Mouse (Mus musculus) heart, embryonic 16.5 days (tissue): Measurements from ENCODE around the gene Ostc. TPM values are rescaled to one million over a fixed set of nuclear protein-coding genes. Genes with fewer than 3 reads are reported as not detected.

ENCODE experiments used
- ATAC-seq: fragments of 200-750 bp; cut with Nextera tagmentation; replicated peaks from 2 replicates; pipeline ENCODE4 v1.8.0; 2017; ENCODE audit warnings: moderate number of reproducible peaks; ENCODE audit not compliant: insufficient read depth, low FRiP score; ENCODE audit errors: extremely low read depth
- H3K27ac ChIP-seq: fragments of 300-500 bp; sonication (generic); 2 replicates; pipeline ENCODE4 v1.5.1; 2014; ENCODE audit warnings: mild to moderate bottlenecking, low read length, control low read depth, moderate library complexity
- H3K27me3 ChIP-seq: fragments of 300-500 bp; sonication (generic); 2 replicates; pipeline ENCODE4 v1.6.1; 2014; ENCODE audit warnings: low read length, mixed read lengths; ENCODE audit not compliant: control insufficient read depth, insufficient read depth
- H3K36me3 ChIP-seq: fragments of 300-500 bp; sonication (generic); 2 replicates; pipeline ENCODE4 v1.6.1; 2014; ENCODE audit not compliant: control insufficient read depth, insufficient read depth
- H3K4me1 ChIP-seq: fragments of 300-500 bp; sonication (generic); 2 replicates; pipeline ENCODE4 v1.6.1; 2014; ENCODE audit warnings: low read length, mixed read lengths; ENCODE audit not compliant: control insufficient read depth, insufficient read depth
- H3K4me2 ChIP-seq: fragments of 300-500 bp; sonication (generic); 2 replicates; pipeline ENCODE4 v1.6.1; 2014; ENCODE audit warnings: low read depth, mild to moderate bottlenecking, control low read depth, low read length
- H3K4me3 ChIP-seq: fragments of 300-500 bp; sonication (generic); 2 replicates; pipeline ENCODE4 v1.5.1; 2014; ENCODE audit warnings: mild to moderate bottlenecking, control low read depth, low read length
- H3K9ac ChIP-seq: fragments of 300-500 bp; sonication (generic); 2 replicates; pipeline ENCODE4 v1.6.1; 2014; ENCODE audit warnings: low read length, control low read depth
- H3K9me3 ChIP-seq: fragments of 300-500 bp; sonication (generic); replicated peaks from 2 replicates; pipeline ENCODE4 v1.6.1; 2016; ENCODE audit warnings: low read length; ENCODE audit not compliant: control insufficient read depth
- WGBS: fragments of 180-500 bp; shearing (Covaris S2); extraction: QIAGEN DNeasy Blood & Tissue Kit; methylation state at CpG from one replicate; pipeline ENCODE4 v1.1.7; 2014; 5-methylcytosine and 5-hydroxymethylcytosine counted together
- polyA plus RNA-seq: library from polyadenylated mRNA; unstranded; fragments of >200 nt; fragmentation: Nextera tagmentation; extraction: Ambion mirVana; gene quantifications from 2 replicates; pipeline ENCODE4 v1.2.1, GENCODE M21; 2015

The Ostc gene
- polyA plus RNA-seq, 1 experiment from 2014 or later: 231 TPM

DNA sequence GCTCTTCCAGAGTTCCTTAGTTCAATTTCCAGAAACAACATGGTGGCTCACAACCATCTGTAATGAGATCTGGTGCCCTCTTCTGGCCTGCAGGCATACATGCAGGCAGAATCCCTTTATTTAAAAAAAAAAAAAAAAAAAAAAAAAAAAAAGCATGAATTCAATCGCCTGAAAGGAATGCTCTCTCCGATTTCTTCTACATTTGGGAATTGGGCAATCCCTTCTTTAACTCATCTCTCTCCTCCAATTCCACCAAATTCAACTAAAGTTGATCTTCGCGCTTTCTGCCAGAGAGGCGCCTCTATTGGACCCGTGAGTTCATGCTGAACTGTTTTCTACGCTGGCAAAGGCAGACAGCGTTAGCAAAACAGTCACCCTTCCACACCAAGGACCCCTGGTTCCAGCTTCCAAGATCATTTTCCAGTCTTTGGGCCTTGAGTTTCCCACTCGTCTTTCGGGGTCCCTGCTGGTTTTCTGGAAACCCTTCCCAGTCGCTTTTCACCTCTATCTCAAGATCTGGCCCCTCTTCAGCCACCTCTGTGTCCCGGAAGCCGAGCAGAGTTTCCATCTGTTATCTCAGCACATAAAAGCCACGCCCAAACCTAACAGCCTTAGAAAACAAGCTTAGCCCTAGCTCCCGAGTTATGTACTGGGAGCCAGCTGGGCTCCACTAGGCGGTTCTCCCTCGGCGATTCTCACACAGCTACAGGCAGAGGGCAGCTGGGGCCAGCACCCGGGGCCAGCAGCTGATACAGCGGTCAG is 18.2 kb downstream of the Ostc start:
- Histone ChIP-seq H3K9me3 (no peaks in the 10 kb centered on the region), H3K27ac (peak overlapping the region; percentile 83), H3K4me3 (peak overlapping the region; percentile 59), H3K4me1 (peaks cover 6% of the 10 kb centered on the region), H3K9ac (peak overlapping the region; percentile 72), H3K4me2 (peak overlapping the region; percentile 87), H3K27me3 (no peaks in the 10 kb centered on the region), H3K36me3 (peaks cover 11% of the 10 kb centered on the region)
- peak; percentile 79 for ATAC-seq
- WGBS: 7% methylated on average over 20 of the region's 20 CpGs

DNA sequence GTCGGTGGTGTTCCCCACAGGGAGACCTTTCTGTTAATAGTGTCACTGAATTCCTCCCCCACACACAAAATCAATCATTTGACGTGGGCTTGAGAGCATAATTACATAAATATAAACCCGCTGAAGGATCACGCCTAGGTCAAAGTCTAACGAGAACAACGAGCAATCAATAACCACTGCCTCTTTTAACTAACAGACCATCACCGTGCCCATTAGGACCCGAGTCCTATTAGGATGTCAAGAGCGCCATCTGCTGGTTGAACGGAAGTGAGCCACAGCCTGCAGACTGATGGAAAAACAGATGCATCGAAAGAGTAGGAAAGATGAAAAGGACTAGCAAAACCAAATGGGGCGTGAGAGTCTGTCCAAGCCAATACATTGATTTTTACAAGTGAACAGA is 19.6 kb downstream of the Ostc start:
- Histone ChIP-seq H3K4me2 (no peak overlapping the region), H3K4me1 (peaks cover 6% of the 10 kb centered on the region), H3K4me3 (no peak overlapping the region), H3K9me3 (no peaks in the 10 kb centered on the region), H3K36me3 (peaks cover under 1% of the 10 kb centered on the region), H3K27me3 (no peaks in the 10 kb centered on the region), H3K9ac (no peak overlapping the region), H3K27ac (no peak overlapping the region)
- ATAC-seq: no peak; the same call in 1 of the 2 replicates
- 22% methylated on average over 12 of the region's 12 CpGs for WGBS

DNA sequence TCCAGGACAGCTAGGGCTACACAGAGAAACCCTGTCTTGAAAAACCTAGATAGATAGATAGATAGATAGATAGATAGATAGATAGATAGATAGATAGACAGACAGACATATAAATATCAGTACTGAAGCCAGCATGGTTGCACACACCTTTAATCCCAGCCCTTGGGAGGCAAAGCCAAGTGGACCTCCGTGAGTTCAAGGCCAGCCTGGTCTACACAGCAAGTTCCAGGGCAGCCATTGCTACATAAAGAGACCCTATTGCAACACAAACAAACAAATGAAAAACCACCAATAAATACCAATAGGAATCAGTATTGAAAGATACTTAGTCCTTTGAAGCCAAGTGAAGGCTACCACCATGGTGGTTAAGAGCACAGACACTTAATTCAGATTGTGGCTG is 22.2 kb downstream of the Ostc start:
- no peak overlapping the region for H3K4me3 ChIP-seq
- H3K27ac ChIP-seq: no peak overlapping the region
- no peak overlapping the region for H3K4me2 ChIP-seq
- H3K9ac ChIP-seq: no peak overlapping the region
- peaks cover 6% of the 10 kb centered on the region for H3K4me1 ChIP-seq
- no peak for ATAC-seq
- no peaks in the 10 kb centered on the region for H3K9me3 ChIP-seq
- whole genome bisulfite sequencing: 88% methylated on average over 1 of the region's 1 CpGs
- no peaks in the 10 kb centered on the region for H3K36me3 ChIP-seq
- no peaks in the 10 kb centered on the region for H3K27me3 ChIP-seq

DNA sequence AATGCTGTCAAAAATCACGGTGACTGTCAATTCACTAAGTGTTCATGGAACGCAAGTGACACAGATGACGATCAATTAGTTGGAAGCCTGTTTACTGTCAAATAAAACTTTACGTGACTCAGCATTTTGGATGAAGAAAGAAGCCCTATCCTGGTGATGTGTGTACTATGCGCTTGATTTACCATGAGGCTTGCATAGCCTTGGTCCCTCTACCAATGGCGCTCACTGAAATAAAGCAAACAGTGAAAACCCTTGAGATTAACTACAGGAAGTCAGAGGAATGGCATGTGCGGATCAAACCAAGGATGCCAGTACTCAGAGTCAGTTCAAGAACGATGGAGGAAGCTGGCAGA is 24.3 kb downstream of the Ostc start:
- H3K4me1 ChIP-seq: no peaks in the 10 kb centered on the region
- H3K27me3 ChIP-seq: 0 out of 2 replicates have a peak, but pooled peaks cover 3% of the 10 kb centered on the region
- H3K4me2 ChIP-seq: no peak overlapping the region
- no peak overlapping the region for H3K9ac ChIP-seq
- WGBS: 84% methylated on average over 8 of the region's 8 CpGs
- no peaks in the 10 kb centered on the region for H3K36me3 ChIP-seq
- no peak for ATAC-seq
- H3K27ac ChIP-seq: no peak overlapping the region
- no peak overlapping the region for H3K4me3 ChIP-seq
- H3K9me3 ChIP-seq: no peaks in the 10 kb centered on the region

DNA sequence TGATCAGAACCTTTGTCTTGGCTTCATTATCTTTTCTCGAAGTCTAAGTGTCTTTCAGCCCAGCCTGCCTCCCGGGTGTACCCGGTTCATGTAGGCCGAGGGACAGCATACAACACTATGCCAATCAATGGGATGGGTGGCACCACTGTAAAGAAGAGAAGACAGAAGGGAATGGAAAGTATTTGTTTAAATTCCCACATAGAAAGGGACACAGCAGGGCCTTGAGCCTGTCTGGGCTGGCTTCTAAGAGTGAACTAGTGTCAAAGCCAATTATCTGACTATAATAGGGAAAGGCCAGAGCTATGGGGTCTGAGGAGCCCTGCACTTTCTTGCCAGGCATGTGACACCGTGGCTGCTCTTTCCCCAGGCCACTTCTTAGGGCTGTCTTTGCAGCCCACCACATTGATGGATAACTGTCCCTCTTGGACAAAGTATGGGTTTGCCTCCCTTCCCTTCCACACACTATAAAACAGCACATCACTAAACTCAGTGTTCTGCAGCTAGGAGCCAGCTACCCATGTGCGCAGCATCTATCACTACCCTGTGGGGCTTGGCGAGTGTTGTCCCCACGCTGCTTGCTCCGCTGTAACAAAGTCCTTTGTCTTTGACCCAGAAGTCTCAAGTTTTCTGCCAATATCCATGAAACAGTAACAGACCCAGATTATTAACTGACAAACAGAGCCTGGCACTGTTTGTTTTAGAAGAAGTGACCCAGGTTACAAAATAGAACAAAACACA is 24.8 kb downstream of the Ostc start:
- Histone ChIP-seq H3K27ac (no peak overlapping the region), H3K4me2 (no peak overlapping the region), H3K9ac (no peak overlapping the region), H3K4me1 (no peaks in the 10 kb centered on the region), H3K9me3 (no peaks in the 10 kb centered on the region), H3K27me3 (0 out of 2 replicates have a peak, but pooled peaks cover 3% of the 10 kb centered on the region), H3K36me3 (no peaks in the 10 kb centered on the region), H3K4me3 (no peak overlapping the region)
- ATAC-seq: no peak
- 84% methylated on average over 9 of the region's 9 CpGs for WGBS

- WGBS: 60% methylated on average over 8 of the region's 8 CpGs
- Histone ChIP-seq H3K27ac (no peak overlapping the region), H3K36me3 (no peaks in the 10 kb centered on the region), H3K4me3 (no peak overlapping the region), H3K4me2 (no peak overlapping the region), H3K4me1 (no peaks in the 10 kb centered on the region), H3K9ac (no peak overlapping the region), H3K9me3 (no peaks in the 10 kb centered on the region), H3K27me3 (0 out of 2 replicates have a peak, but pooled peaks cover 3% of the 10 kb centered on the region)
- ATAC-seq: no peak
Measured at GRCm38 (mm10) chr3:130683836-130684235, 25.4 kb downstream of the Ostc start.

DNA sequence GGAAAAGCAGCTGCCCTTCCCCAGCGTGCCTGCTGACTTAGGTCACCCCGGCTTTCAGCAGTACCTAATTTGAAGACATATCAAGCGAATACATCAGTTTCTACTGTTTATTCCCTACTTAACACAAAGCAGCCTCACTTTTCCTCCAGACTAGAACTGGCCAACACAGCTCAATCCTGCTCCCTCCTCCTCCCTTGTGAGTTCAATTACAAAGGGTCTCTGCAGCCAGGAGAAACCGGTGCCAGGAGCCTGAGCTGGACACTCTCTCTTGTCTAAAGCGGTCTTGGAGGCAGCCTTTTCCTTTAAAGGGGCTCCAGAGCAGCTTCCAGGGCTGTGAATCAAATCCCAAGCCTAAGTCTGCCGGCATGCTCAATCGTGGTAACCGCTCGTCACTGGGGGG is 27.1 kb downstream of the Ostc start:
- no peak for ATAC-seq
- WGBS: 79% methylated on average over 9 of the region's 9 CpGs
- Histone ChIP-seq H3K36me3 (no peaks in the 10 kb centered on the region), H3K27me3 (0 out of 2 replicates have a peak, but pooled peaks cover 3% of the 10 kb centered on the region), H3K4me2 (no peak overlapping the region), H3K9ac (no peak overlapping the region), H3K27ac (no peak overlapping the region), H3K9me3 (no peaks in the 10 kb centered on the region), H3K4me1 (no peaks in the 10 kb centered on the region), H3K4me3 (no peak overlapping the region)

DNA sequence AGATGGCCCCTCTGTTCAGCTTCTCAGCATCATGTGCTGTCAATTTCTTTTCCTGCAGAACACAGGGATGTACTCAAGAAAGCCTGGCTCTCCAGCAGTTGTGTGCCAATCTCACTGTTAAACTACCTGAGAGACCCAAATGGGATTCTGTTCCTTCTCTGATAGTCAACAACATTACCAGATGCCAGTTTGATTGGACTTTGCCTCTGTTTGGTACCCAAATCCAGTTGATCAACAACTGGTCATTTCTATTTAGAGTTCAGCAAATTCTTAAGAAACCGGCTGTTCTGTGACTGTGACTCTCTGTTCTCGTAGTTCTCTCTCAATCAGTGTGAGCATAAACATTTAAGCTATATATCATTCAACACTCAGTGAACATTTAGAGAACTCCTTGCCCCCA is 28.0 kb downstream of the Ostc start:
- no peak overlapping the region for H3K27ac ChIP-seq
- no peaks in the 10 kb centered on the region for H3K9me3 ChIP-seq
- WGBS: 77% methylated on average over 2 of the region's 2 CpGs
- no peaks in the 10 kb centered on the region for H3K36me3 ChIP-seq
- no peak overlapping the region for H3K4me3 ChIP-seq
- no peak overlapping the region for H3K9ac ChIP-seq
- no peak overlapping the region for H3K4me2 ChIP-seq
- H3K4me1 ChIP-seq: no peaks in the 10 kb centered on the region
- 0 out of 2 replicates have a peak, but pooled peaks cover 3% of the 10 kb centered on the region for H3K27me3 ChIP-seq
- ATAC-seq: no peak
